Mouse (Mus musculus) limb, embryonic 14.5 days (tissue): ENCODE data around the gene Srpk2. TPM values are rescaled to one million over a fixed set of nuclear protein-coding genes. Genes with fewer than 3 reads are reported as not detected.

Experiments
- ATAC-seq: fragments of 200-750 bp; cut with Nextera tagmentation; 2 replicates; pipeline ENCODE4 v1.8.0; 2017; ENCODE audit warnings: low read depth, moderate number of reproducible peaks, moderate TSS enrichment; ENCODE audit not compliant: low FRiP score
- DNase-seq: peaks from one replicate; pipeline ENCODE4 v3.0.0-alpha.2; 2015; ENCODE audit warnings: low spot score
- H3K27ac ChIP-seq: fragments of 300-500 bp; sonication (generic); replicated peaks from 2 replicates; pipeline ENCODE4 v1.5.1; 2014; ENCODE audit warnings: low read depth, mild to moderate bottlenecking, low read length, moderate library complexity, mixed read lengths
- H3K27me3 ChIP-seq: fragments of 300-500 bp; sonication (generic); 2 replicates; pipeline ENCODE4 v1.6.1; 2014; ENCODE audit warnings: low read length, mixed read lengths; ENCODE audit not compliant: control insufficient read depth, insufficient read depth
- H3K36me3 ChIP-seq: fragments of 300-500 bp; sonication (generic); 2 replicates; pipeline ENCODE4 v1.6.1; 2014; ENCODE audit warnings: mild to moderate bottlenecking, low read length, moderate library complexity, mixed read lengths; ENCODE audit not compliant: control insufficient read depth, insufficient read depth
- H3K4me1 ChIP-seq: fragments of 300-500 bp; sonication (generic); 2 replicates; pipeline ENCODE4 v1.6.1; 2014; ENCODE audit warnings: antibody characterized with exemption, low read length, mixed read lengths; ENCODE audit not compliant: control insufficient read depth, insufficient read depth
- H3K4me2 ChIP-seq: fragments of 300-500 bp; sonication (generic); replicated peaks from 2 replicates; pipeline ENCODE4 v1.6.1; 2014; ENCODE audit warnings: low read depth, mild to moderate bottlenecking, low read length, moderate library complexity; ENCODE audit not compliant: severe bottlenecking
- H3K4me3 ChIP-seq: fragments of 300-500 bp; sonication (generic); replicated peaks from 2 replicates; pipeline ENCODE4 v1.5.1; 2014; ENCODE audit warnings: low read length
- H3K9ac ChIP-seq: fragments of 300-500 bp; sonication (generic); 2 replicates; pipeline ENCODE4 v1.6.1; 2014; ENCODE audit warnings: mild to moderate bottlenecking, low read depth, low read length, moderate library complexity; ENCODE audit not compliant: severe bottlenecking
- H3K9me3 ChIP-seq: fragments of 300-500 bp; sonication (generic); 2 replicates; pipeline ENCODE4 v1.6.1; 2016; ENCODE audit warnings: low read length; ENCODE audit not compliant: control insufficient read depth
- POLR2A ChIP-seq: fragments of 200-500 bp; IDR thresholded peaks from 2 replicates; pipeline ENCODE4 v1.8.0; 2012; ENCODE audit warnings: inconsistent platforms, mild to moderate bottlenecking, moderate library complexity, borderline replicate concordance; ENCODE audit not compliant: insufficient read depth, insufficient read length; ENCODE audit errors: extremely low read depth
- WGBS: fragments of 180-500 bp; shearing (Covaris S2); extraction: QIAGEN DNeasy Blood & Tissue Kit; methylation state at CpG from one replicate; pipeline ENCODE4 v1.1.7; 2014; 5-methylcytosine and 5-hydroxymethylcytosine counted together
- polyA plus RNA-seq, 2 experiments: library from polyadenylated mRNA; depleted of rRNA in 1 of 2; stranded (reverse) in 1 of 2; unstranded in 1 of 2; fragments of >200 nt; fragmentation: Nextera tagmentation in 1 of 2; extraction: Ambion mirVana in 1 of 2; gene quantifications; 2 replicates each; pipeline versions ENCODE4 v1.2.1 to v1.2.3; 2012 to 2014

Srpk2 gene
- 39.9 and 44.1 TPM in 2 replicates for polyA plus RNA-seq (2012; rRNA removed)
- 60.8 and 70.8 TPM in 2 replicates for polyA plus RNA-seq (2014; fragmentation: Nextera tagmentation; extraction: Ambion mirVana)

GRCm38 (mm10) chr5:23684517-23684916 is at the start of gene Srpk2:
TSS of gene Srpk2 (minus strand) at chr5:23684617.
- H3K4me3 ChIP-seq: no peak within 1 kb of the TSS
- H3K4me2 ChIP-seq: no peak within 1 kb of the TSS
- no peaks in the 10 kb centered on the region for H3K4me1 ChIP-seq
- H3K9me3 ChIP-seq: no peaks in the 10 kb centered on the region
- no peaks in the 10 kb centered on the region for H3K27me3 ChIP-seq
- H3K9ac ChIP-seq: no peak within 1 kb of the TSS
- no peak for DNase-seq
- 64% methylated on average over 1 of the region's 1 CpGs for WGBS
- TF ChIP-seq POLR2A: no peak
- no peak for ATAC-seq
- no peak within 1 kb of the TSS for H3K27ac ChIP-seq
- H3K36me3 ChIP-seq: no peaks in the 10 kb centered on the region

DNA sequence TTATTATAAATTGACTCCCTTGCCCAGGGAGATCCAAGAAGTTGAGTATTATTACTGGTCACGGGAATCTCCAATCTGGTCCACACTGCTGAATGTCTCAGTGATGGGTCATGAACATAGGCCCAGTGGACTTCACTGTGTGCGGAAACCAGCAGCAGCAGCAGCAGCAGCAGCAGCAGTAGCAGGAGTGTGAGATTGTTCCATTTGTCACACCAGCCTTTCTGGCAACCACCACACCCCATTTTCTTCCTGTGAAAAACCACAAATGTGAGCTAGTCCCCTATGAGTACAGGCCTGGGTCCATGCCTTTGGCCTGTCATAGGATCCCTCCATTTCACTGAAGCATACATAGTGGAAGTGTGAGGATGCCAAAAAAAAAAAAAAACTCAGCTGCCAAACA is 37.5 kb upstream of the Srpk2 start:
- ATAC-seq: no peak
- TF ChIP-seq POLR2A: no peak
- DNase-seq: no peak
- no peaks in the 10 kb centered on the region for H3K27me3 ChIP-seq
- H3K9ac ChIP-seq: no peak overlapping the region
- H3K27ac ChIP-seq: no peak overlapping the region
- no peak overlapping the region for H3K4me3 ChIP-seq
- H3K9me3 ChIP-seq: peaks cover 4% of the 10 kb centered on the region; the same call in 1 of the 2 replicates
- no peaks in the 10 kb centered on the region for H3K36me3 ChIP-seq
- no peaks in the 10 kb centered on the region for H3K4me1 ChIP-seq
- 96% methylated on average over 2 of the region's 2 CpGs for WGBS
- H3K4me2 ChIP-seq: no peak overlapping the region

DNA sequence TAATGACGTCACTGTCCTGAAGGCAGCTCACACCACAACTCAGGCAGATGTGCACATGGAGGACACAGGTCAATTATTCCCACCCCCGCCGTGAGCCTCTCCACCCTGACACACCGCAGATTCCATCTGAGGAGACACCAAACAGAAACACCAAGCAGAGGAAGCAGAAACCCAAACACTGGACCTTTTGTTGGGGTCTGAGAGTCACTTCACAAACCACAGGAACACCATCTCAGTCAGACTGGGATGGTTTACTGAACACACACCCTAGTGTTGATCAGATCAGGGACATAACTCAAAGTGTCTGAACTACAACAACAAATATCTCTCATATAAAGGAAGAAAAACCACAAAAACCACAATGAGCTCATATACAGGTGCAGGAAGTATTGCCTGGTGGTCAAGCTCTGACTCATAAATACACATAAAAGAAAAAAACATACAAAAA is 34.5 kb upstream of the Srpk2 start:
- DNase-seq (no peak), ATAC-seq (no peak)
- Histone ChIP-seq H3K9ac (no peak overlapping the region), H3K4me3 (no peak overlapping the region), H3K4me1 (no peaks in the 10 kb centered on the region), H3K36me3 (no peaks in the 10 kb centered on the region), H3K27ac (no peak overlapping the region), H3K9me3 (no peaks in the 10 kb centered on the region), H3K27me3 (no peaks in the 10 kb centered on the region), H3K4me2 (no peak overlapping the region)
- 75% methylated on average over 4 of the region's 4 CpGs for WGBS
- no peak for TF ChIP-seq POLR2A

DNA sequence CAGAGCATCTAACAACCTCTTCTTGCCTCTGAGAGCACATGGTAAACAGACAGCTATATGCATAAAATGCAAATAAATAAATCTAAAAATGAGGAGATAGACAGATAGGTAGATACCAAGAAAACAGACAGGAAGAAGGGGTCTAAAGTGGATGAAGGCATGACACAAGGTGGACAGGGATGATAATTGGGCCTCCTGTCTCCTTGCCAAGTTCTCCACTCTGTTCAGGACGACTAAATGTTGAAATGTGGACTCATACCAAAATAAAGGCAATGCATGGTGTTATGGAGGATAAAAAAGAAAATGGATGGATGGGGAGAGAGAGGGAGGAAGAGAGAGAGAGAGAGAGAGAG is 33.7 kb upstream of the Srpk2 start:
- no peaks in the 10 kb centered on the region for H3K27me3 ChIP-seq
- no peak for ATAC-seq
- WGBS: 66% methylated on average over 1 of the region's 1 CpGs

GRCm38 (mm10) chr5:23717469-23718181 is 33.2 kb upstream of the Srpk2 start:
- H3K9me3 ChIP-seq: no peaks in the 10 kb centered on the region
- no peak overlapping the region for H3K4me3 ChIP-seq
- H3K9ac ChIP-seq: no peak overlapping the region
- H3K4me2 ChIP-seq: no peak overlapping the region
- TF ChIP-seq POLR2A: no peak
- H3K27ac ChIP-seq: no peak overlapping the region
- ATAC-seq: no peak
- no peak for DNase-seq
- WGBS: 73% methylated on average over 3 of the region's 3 CpGs
- H3K27me3 ChIP-seq: no peaks in the 10 kb centered on the region
- H3K36me3 ChIP-seq: no peaks in the 10 kb centered on the region
- no peaks in the 10 kb centered on the region for H3K4me1 ChIP-seq

More for the DNA sequence above, 33.7 kb upstream of the Srpk2 start:
- no peaks in the 10 kb centered on the region for H3K36me3 ChIP-seq
- H3K9ac ChIP-seq: no peak overlapping the region
- no peak overlapping the region for H3K4me3 ChIP-seq
- H3K27ac ChIP-seq: no peak overlapping the region
- DNase-seq: no peak
- H3K4me2 ChIP-seq: no peak overlapping the region
- H3K9me3 ChIP-seq: no peaks in the 10 kb centered on the region
- no peak for TF ChIP-seq POLR2A
- no peaks in the 10 kb centered on the region for H3K4me1 ChIP-seq
